Mouse (Mus musculus): ENCODE measurements around the gene Stra6. TPM values are rescaled to one million over a fixed set of nuclear protein-coding genes. Genes with fewer than 3 reads are reported as not detected.

Stra6 gene
- total RNA-seq, 1 experiment: 4.5 TPM

- H3K4me3 ChIP-seq (ENCODE audit: insufficient read depth in 1 of 2, low read depth in 1 of 2, low read length in 2 of 2, poor library complexity in 1 of 2, severe bottlenecking in 1 of 2): peak overlapping the region in 1 of 2 experiments; percentile 69; a peak in 1 of 4 replicates
- no peak overlapping the region for H3K9ac ChIP-seq (ENCODE audit: insufficient read depth, low read depth, low read length, poor library complexity, severe bottlenecking)
- in situ Hi-C loops (cut with MboI; ENCODE audit: low sequenced_read_pairs in 2 of 2, unreplicated experiment in 2 of 2): no loop called here
- H3K27ac ChIP-seq (ENCODE audit: insufficient read depth, low read depth, low read length, poor library complexity, severe bottlenecking): no peak overlapping the region
- H3K4me1 ChIP-seq (ENCODE audit: control insufficient read depth in 2 of 2, insufficient read depth in 2 of 2, low read length in 2 of 2, poor library complexity in 1 of 2): peaks cover 6 to 32% of the 10 kb centered on the region in 2 experiments
- no peak for DNase-seq (ENCODE audit: low read depth, low spot score)
- no peaks in the 10 kb centered on the region for H3K9me3 ChIP-seq (ENCODE audit: control insufficient read depth, insufficient read depth, low read depth, low read length)
- no peak for TF ChIP-seq HCFC1 (IDR thresholded peaks at IDR 0.05; ENCODE audit: borderline replicate concordance, insufficient read depth, low read length)
- no peak for TF ChIP-seq MAFK (IDR thresholded peaks at IDR 0.05; ENCODE audit: insufficient read depth, low read depth, low read length)
- no peak for TF ChIP-seq CHD2 (IDR thresholded peaks at IDR 0.05; ENCODE audit: low read depth, low read length)
- TF ChIP-seq ZNF384 (IDR thresholded peaks at IDR 0.05; ENCODE audit: low read depth, low read length): no peak
- no peak for TF ChIP-seq ZC3H11A (IDR thresholded peaks at IDR 0.05; ENCODE audit: borderline replicate concordance, low read depth, low read length)
- no peaks in the 10 kb centered on the region for H3K36me3 ChIP-seq (ENCODE audit: control insufficient read depth, insufficient read depth, low read length, poor library complexity, severe bottlenecking)
Measured at GRCm38 (mm10) chr9:58114019-58114418, 50.4 kb downstream of the Stra6 start.

- Histone ChIP-seq H3K4me3 (ENCODE audit: insufficient read depth in 1 of 2, low read depth in 1 of 2, low read length in 2 of 2, poor library complexity in 1 of 2, severe bottlenecking in 1 of 2) (no peak overlapping the region), H3K27ac (ENCODE audit: insufficient read depth, low read depth, low read length, poor library complexity, severe bottlenecking) (no peak overlapping the region), H3K9me3 (ENCODE audit: control insufficient read depth, insufficient read depth, low read depth, low read length) (no peaks in the 10 kb centered on the region), H3K4me1 (ENCODE audit: control insufficient read depth in 2 of 2, insufficient read depth in 2 of 2, low read length in 2 of 2, poor library complexity in 1 of 2) (peaks cover 6 to 32% of the 10 kb centered on the region in 2 experiments), H3K9ac (ENCODE audit: insufficient read depth, low read depth, low read length, poor library complexity, severe bottlenecking) (no peak overlapping the region), H3K36me3 (ENCODE audit: control insufficient read depth, insufficient read depth, low read length, poor library complexity, severe bottlenecking) (no peaks in the 10 kb centered on the region)
- no peak for DNase-seq (ENCODE audit: low read depth, low spot score)
- no peak for TF ChIP-seq ZC3H11A (IDR thresholded peaks at IDR 0.05; ENCODE audit: borderline replicate concordance, low read depth, low read length)
- TF ChIP-seq MAFK (IDR thresholded peaks at IDR 0.05; ENCODE audit: insufficient read depth, low read depth, low read length): no peak
- TF ChIP-seq ZNF384 (IDR thresholded peaks at IDR 0.05; ENCODE audit: low read depth, low read length): no peak
- no peak for TF ChIP-seq CHD2 (IDR thresholded peaks at IDR 0.05; ENCODE audit: low read depth, low read length)
- TF ChIP-seq HCFC1 (IDR thresholded peaks at IDR 0.05; ENCODE audit: borderline replicate concordance, insufficient read depth, low read length): no peak
- in situ Hi-C loops (cut with MboI; ENCODE audit: low sequenced_read_pairs in 2 of 2, unreplicated experiment in 2 of 2): no loop called here
Measured at GRCm38 (mm10) chr9:58115297-58115925, 51.8 kb downstream of the Stra6 start.

DNA sequence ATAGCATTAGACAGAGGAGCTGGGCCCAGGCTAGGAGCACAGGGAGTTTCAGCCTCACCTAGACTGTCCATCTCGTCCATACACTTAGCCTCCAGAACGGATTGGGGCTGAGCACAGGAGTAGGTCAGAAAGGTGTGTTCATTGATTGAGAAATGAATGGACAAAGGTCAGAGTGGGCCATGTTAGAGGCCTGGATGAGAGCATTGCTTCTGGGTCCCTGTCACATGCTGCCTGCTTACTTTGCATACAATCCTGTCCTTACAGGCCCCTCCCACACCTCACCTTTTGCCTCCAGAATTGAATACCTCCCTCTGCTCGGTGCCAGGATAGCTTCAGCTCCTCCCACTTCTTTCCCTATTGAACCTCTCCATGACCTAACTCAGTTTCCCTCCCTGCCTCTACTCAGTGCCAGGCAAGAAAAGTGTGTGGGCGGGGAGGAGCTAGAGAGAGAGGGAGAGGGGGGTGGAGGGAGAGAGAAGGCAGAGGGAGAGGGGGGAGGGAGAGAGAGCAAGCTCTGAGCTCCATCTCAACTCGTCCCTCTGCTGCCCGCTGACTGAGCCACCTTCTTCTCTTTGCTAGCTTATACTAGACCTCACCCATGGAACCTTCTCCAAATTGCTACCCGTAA lies 52.5 kb downstream of the Stra6 start:
- DNase-seq (ENCODE audit: low read depth, low spot score): no peak
- H3K27ac ChIP-seq (ENCODE audit: insufficient read depth, low read depth, low read length, poor library complexity, severe bottlenecking): no peak overlapping the region
- no peaks in the 10 kb centered on the region for H3K9me3 ChIP-seq (ENCODE audit: control insufficient read depth, insufficient read depth, low read depth, low read length)
- no peak overlapping the region for H3K4me3 ChIP-seq (ENCODE audit: insufficient read depth in 1 of 2, low read depth in 1 of 2, low read length in 2 of 2, poor library complexity in 1 of 2, severe bottlenecking in 1 of 2)
- in situ Hi-C loops (cut with MboI; ENCODE audit: low sequenced_read_pairs in 2 of 2, unreplicated experiment in 2 of 2): no loop called here
- H3K36me3 ChIP-seq (ENCODE audit: control insufficient read depth, insufficient read depth, low read length, poor library complexity, severe bottlenecking): no peaks in the 10 kb centered on the region
- no peak for TF ChIP-seq CHD2 (IDR thresholded peaks at IDR 0.05; ENCODE audit: low read depth, low read length)
- TF ChIP-seq ZNF384 (IDR thresholded peaks at IDR 0.05; ENCODE audit: low read depth, low read length): no peak
- TF ChIP-seq HCFC1 (IDR thresholded peaks at IDR 0.05; ENCODE audit: borderline replicate concordance, insufficient read depth, low read length): no peak
- TF ChIP-seq ZC3H11A (IDR thresholded peaks at IDR 0.05; ENCODE audit: borderline replicate concordance, low read depth, low read length): no peak
- no peak for TF ChIP-seq MAFK (IDR thresholded peaks at IDR 0.05; ENCODE audit: insufficient read depth, low read depth, low read length)
- peaks cover 6 to 32% of the 10 kb centered on the region in 2 experiments for H3K4me1 ChIP-seq (ENCODE audit: control insufficient read depth in 2 of 2, insufficient read depth in 2 of 2, low read length in 2 of 2, poor library complexity in 1 of 2)
- no peak overlapping the region for H3K9ac ChIP-seq (ENCODE audit: insufficient read depth, low read depth, low read length, poor library complexity, severe bottlenecking)

DNA sequence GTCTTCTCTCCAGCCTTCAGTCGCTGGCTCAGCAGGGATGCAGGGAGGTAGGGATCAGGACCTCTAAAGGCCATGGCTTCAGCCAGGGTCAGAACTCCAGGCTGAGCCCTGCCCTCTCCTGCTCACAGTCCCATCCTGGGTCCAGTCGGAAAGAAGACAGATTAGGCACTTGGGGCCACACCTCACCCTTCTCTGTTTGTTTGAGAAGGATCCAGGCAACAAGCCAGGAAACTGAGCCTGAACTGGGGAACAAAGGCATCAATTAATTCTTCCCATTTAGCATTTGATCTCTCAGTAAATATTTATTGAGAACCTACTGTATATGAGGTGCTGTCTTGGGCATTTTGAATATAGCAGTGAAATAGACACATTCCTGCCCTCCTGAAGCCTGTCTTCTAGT lies 55.1 kb downstream of the Stra6 start, which contains the start of gene Ccdc33:
Gene Ccdc33 (minus strand): TSS at position 153 of the 400 bp plus-strand sequence.
- in situ Hi-C loops (cut with MboI; ENCODE audit: low sequenced_read_pairs in 2 of 2, unreplicated experiment in 2 of 2): no loop called here
- H3K4me1 ChIP-seq (ENCODE audit: control insufficient read depth in 2 of 2, insufficient read depth in 2 of 2, low read length in 2 of 2, poor library complexity in 1 of 2): peaks cover 4 to 26% of the 10 kb centered on the region in 2 experiments
- no peak within 1 kb of the TSS for H3K9ac ChIP-seq (ENCODE audit: insufficient read depth, low read depth, low read length, poor library complexity, severe bottlenecking)
- no peaks in the 10 kb centered on the region for H3K36me3 ChIP-seq (ENCODE audit: control insufficient read depth, insufficient read depth, low read length, poor library complexity, severe bottlenecking)
- H3K27ac ChIP-seq (ENCODE audit: insufficient read depth, low read depth, low read length, poor library complexity, severe bottlenecking): no peak within 1 kb of the TSS
- TF ChIP-seq CHD2 (IDR thresholded peaks at IDR 0.05; ENCODE audit: low read depth, low read length): no peak
- no peak for TF ChIP-seq MAFK (IDR thresholded peaks at IDR 0.05; ENCODE audit: insufficient read depth, low read depth, low read length)
- no peak for TF ChIP-seq HCFC1 (IDR thresholded peaks at IDR 0.05; ENCODE audit: borderline replicate concordance, insufficient read depth, low read length)
- TF ChIP-seq ZNF384 (IDR thresholded peaks at IDR 0.05; ENCODE audit: low read depth, low read length): no peak
- no peak for TF ChIP-seq ZC3H11A (IDR thresholded peaks at IDR 0.05; ENCODE audit: borderline replicate concordance, low read depth, low read length)
- no peak for DNase-seq (ENCODE audit: low read depth, low spot score)
- H3K4me3 ChIP-seq (ENCODE audit: insufficient read depth in 1 of 2, low read depth in 1 of 2, low read length in 2 of 2, poor library complexity in 1 of 2, severe bottlenecking in 1 of 2): no peak within 1 kb of the TSS
- no peaks in the 10 kb centered on the region for H3K9me3 ChIP-seq (ENCODE audit: control insufficient read depth, insufficient read depth, low read depth, low read length)

Measured in ES-E14 (cell line).